Mouse (Mus musculus) gastrocnemius, postnatal 25 days (tissue): ENCODE measurements at regions not wholly inside any gene's neighbourhood (a gene's known extent, or its start where the extent isn't known, plus 50 kb on each side); places are given as distances from the start of the nearest gene placed in this dataset.

Experiments
- DNase-seq: peaks from one replicate; pipeline ENCODE4 v3.0.0; 2022

DNA sequence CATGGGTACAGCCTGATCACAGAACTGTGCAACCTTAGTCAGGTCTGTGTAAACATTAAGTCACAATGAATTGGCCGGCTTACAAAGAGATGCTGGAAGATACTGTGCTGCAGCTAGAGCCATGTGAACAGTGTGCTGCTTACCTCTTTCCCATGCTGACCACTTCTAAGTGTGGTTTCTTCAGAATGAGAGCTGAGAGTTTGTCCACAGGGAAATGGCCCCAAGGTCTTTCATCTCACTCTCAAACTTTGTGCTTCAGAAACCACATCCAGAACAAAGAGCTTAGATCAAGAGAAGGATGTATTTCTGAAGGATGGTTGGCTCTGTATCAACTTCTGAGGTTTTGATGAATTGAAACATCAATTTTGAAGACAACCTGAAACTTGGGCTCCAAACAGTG, 165.7 kb downstream of the Lrrc3b start:
- DNase-seq = no peak

DNA sequence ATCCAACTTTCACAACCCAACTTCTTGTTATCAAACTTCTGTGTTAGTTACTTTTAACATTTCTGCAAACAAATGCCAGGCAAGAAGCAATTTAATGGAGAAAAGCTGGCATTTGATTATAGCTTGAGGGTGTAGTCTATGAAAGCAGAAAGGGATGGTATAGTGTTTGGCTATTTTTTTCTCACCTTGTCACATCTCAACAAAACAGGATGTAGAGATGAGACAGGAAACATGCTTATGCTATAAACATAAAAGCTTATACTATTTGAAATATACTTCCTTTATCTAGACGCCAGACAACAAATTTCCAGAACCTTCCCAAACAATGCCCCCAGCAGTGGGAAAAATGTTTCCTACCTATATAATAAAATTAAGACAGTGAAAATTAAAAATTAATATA, 166.4 kb downstream of the Lrrc3b start:
- no peak for DNase-seq

DNA sequence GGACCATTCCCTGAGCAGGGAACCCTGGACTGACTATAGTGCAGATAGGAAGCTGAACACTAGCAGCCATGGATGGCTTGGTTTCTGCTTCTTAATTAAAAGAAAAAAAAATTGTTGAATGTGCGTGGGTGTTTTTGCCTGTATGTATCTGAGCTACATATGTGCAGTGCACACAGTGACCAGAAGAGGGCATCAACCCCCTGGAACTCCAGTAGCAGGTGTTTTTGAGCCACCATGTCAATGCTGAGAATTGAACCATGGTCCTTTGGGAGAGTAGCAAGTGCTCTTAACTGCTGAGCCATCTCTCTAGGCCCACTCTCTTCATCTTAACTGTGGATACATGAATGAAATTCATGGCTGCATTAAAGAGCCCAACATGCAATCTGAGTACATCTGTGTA, 172.5 kb downstream of the Lrrc3b start:
- no peak for DNase-seq

DNA sequence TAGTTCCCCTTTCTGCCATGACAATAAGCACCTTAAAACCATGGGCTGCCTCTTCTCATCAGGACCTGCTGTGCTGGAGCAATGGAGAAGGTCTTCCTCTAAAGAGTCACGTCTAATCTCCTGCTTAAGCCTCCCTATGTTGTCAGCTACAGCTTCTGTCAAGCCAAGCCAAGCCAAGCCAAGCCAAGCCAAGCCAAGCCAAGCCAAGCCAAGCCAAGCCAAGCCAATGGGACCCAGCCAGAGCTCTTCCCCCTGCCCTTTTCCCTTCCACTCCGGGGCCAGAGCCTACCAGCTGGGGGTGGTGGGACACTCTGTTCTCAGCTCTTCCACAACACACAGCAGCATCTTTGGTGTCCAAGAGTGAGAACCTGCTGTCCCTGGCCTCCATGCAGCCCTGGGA, 175.8 kb downstream of the Lrrc3b start:
- peak; percentile 5 for DNase-seq

DNA sequence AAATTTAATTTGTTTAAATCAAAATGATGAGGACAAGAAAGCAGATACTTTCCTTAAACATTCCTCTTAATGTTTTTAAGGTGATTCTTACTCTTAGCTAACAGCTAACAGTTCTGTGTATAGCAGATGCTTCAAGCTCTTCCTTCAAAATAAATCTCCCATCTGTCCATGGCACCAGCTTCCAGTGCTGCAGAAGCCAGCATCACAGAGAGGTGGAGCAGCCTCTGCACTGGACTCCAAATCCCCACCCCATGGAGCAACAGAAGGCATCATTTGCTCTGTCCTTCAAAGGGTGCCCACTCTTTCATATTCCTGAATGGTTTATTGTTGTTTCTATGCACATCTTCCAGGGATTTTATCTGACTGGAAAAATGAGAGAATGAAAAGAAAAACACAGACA, 183.1 kb downstream of the Lrrc3b start:
- DNase-seq = no peak

DNA sequence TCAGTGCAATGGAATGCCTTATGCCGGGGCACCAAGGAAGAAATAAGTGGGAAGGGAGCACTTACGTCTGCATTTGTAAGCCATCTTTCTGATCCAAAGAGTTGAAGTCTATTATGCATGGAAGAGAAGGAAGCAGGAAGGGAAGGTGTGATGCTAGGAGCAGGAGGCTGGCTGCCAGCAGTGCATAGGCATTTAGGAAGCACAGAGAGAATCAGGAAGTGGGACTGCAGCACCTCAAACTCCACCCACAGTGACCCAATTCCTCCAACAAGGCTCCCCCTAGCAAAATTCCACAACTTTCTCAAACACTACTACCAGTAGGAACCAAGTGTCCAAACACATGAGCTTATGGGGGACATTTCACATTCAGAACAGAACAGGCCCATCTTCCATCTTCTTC, 233.2 kb downstream of the Lrrc3b start:
- DNase-seq = no peak

DNA sequence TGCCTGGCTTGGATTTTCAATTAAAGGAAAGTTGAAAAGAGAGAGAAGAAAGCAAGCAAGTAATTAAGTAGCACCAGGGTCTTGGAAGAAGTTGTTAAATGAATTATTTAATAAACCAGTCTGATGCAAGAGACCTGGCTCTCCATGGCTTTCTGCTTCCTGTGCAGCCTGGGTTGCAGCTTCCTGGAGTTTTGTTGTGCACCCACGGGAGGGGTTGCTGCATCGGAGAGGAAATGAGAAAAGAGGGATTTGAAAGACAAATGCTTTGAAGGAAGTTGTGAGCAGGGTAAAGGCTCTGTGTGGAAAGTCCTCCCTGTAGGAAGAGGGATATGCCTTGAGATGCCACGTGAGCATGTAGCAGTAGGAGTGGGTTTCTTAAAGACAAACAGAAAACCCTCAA, 234.5 kb downstream of the Lrrc3b start:
- no peak for DNase-seq
